Mouse (Mus musculus): ENCODE measurements at regions not wholly inside any gene's neighbourhood (a gene's known extent, or its start where the extent isn't known, plus 50 kb on each side); places are given as distances from the start of the nearest gene placed in this dataset.

DNA sequence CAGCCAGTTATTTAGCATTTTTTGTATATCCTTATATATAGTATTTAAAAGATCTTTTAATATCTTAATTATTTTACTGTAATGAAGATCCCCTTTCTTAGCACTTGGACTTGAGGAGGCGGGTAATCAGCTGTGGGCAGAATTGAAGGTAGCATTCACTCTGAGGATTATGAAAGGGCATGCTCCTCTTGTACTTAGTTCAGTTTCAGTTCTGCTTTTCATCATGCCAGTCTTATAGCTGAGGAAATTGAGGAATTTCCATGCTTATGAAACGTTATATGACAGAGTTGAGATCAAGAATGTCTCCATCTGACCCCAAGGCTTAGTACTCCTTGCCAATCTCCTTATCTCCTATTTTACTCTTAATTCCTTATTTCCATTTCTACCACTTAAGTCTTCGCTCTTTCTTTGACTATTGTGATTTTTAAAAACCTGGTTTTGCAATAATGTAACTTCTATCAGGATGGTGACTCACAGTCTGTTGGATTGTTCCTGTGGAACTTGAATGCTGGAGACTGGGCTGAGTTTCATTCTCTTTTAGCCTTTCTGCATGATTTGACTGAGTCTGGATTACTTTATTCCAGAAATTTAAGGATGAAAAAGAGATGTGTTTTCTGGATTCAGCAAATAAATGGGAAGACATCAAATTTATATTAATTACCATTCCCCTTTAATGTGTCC lies 133.6 kb downstream of the Papss1 start:
- DNase-seq (ENCODE audit: low spot score in 2 of 2): no peak

DNA sequence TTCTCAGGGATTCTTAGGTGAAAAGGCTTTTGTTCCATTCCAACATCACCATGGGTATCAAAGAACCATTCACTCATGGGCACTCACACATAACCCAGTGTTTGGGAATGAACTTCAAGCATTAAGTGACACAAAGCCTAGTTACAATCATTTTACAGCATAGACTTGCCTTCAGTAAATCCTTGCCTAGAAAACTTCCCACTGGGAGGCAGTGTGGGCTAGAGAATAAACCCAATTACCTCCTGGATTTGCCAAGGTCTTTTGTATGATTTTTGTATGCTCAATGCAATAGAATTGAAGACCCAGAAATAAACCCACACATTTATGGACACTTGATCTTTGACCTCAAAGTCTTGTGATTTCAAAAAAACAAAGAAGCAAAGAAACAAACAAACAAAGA lies 138.6 kb downstream of the Papss1 start:
- peak in 1 of 2 experiments; percentile 35 for DNase-seq (ENCODE audit: low spot score in 2 of 2)

DNA sequence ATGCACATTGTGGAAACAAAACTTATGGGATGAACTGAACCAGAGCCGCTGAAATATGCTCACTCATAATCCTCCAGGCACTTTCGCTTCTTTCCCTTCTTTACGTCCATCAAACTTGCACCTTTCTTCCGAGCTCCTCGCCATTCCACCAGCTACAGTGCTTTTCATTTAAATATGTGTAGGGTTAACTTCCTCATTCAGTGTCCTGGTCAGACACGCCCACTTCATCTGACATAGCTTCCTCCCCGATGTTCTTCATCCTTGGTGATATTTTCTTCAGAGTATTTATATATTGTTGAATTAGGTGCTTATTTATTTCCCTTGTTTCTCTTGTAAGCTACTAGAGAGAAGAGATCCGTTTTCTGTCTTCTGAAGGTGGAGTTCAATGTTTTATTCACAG lies 149.0 kb downstream of the Papss1 start:
- no peak for DNase-seq (ENCODE audit: low spot score in 2 of 2)

DNA sequence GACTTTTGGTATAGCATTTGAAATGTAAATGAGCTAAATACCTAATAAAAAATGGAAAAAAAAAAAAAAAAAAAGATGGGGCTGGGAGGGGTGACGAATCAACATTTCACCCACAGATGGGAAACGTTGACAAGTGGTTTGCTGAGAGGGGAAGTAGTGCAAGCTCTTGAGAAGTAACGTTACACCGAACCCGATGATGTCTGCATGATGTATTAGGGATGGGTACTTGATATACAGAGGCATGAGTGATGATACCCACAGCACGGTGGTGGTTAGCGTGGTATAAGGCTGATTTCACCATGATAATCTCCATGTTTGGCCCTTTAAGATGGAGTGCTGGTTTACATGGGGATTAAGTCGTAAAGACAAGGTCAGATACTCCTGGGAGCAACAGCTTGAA lies 154.2 kb downstream of the Papss1 start:
- no peak for DNase-seq (ENCODE audit: low spot score in 2 of 2)

GRCm38 (mm10) chr3:131728618-131729017 lies 164.1 kb downstream of the Papss1 start:
- no peak for DNase-seq (ENCODE audit: low spot score in 2 of 2)

GRCm38 (mm10) chr3:131734226-131734625 lies 169.7 kb downstream of the Papss1 start:
- DNase-seq (ENCODE audit: low spot score in 2 of 2): no peak

GRCm38 (mm10) chr3:131737461-131737860 lies 172.9 kb downstream of the Papss1 start:
- no peak for DNase-seq (ENCODE audit: low spot score in 2 of 2)

- no peak for DNase-seq (ENCODE audit: low spot score in 2 of 2)
These were observed 173.5 kb downstream of the Papss1 start for GRCm38 (mm10) chr3:131737953-131738598.

DNA sequence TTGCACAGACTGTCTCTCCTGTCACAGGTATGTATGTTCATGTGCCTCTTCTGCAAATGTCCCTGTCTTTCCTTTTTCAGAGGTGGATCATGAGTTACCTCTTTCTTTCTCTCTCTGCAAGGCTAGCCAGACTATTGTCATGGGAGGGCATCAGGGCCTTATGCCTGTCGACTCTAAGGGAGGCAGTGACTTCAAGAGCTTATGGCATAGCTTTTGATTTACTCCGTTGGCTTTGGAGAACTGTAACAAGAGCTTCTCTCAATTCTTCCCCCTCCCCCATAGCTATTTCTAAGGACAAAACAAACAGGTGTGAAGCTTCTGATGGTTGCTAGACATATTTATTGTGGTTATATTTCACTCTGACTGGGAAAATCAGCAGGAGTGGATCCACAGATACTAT lies 191.0 kb downstream of the Papss1 start:
- no peak for DNase-seq (ENCODE audit: low spot score in 2 of 2)

- no peak for DNase-seq (ENCODE audit: low spot score in 2 of 2)
These were observed 191.6 kb downstream of the Papss1 start for GRCm38 (mm10) chr3:131756126-131756525.

DNA sequence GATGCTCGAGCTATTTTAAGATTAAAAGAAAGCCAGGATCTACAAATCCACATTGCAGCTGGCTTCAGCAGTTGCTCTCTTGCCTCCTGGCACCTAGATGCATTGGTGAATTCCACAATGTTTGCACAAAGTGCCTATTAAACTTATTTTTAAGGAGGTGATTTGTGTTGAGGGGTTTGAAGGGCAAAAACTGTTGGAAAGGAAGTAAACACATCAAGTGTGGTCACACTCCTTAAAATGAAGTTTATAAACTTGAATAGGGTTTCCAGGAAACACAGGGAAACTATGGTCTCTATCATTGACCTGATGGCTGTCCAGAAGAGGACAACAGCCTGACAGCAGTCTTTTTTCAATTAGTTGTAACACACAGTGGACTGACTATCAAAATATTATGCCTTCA lies 205.4 kb downstream of the Papss1 start:
- no peak for DNase-seq (ENCODE audit: low spot score in 2 of 2)

DNA sequence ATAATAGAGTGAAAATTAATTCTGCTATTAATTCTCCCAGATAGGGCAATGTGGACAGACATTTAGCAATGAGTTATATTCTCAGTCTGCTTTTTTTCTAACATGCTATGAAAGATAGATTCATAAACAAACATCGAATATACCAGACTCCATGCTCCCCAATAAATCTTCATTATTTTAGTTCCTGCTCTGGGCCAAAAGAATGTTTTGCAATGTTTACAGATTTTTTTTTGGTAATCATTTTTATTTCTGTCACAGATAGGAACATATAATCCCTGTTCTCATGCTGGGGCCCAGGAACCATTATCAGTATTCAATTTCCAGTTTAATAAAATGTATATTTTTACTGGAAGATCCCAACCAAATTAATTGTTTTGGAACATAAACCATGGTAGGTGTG lies 205.9 kb downstream of the Papss1 start:
- DNase-seq (ENCODE audit: low spot score in 2 of 2): no peak

- DNase-seq (ENCODE audit: low spot score in 2 of 2): no peak
These were observed 207.4 kb downstream of the Papss1 start for GRCm38 (mm10) chr3:131771863-131772546.

DNA sequence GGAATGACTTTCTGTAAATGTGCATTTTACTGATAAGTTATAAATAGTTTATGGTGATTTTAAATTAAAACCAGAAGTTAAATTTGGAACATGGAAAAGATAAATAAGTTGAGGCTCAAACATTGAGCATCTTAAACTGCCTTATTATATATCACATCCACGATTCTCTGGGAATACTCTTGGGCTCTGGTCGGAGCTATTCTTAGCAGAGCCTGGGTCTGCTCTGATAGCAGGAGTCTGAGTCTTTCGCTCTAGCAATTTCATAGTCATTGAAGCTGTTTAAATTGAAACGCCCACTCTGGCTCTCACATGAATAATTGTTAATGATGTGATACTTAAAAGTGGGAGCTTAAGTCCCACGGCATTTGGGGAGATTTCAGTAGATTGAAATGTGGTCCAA lies 208.0 kb downstream of the Papss1 start:
- no peak for DNase-seq (ENCODE audit: low spot score in 2 of 2)

DNA sequence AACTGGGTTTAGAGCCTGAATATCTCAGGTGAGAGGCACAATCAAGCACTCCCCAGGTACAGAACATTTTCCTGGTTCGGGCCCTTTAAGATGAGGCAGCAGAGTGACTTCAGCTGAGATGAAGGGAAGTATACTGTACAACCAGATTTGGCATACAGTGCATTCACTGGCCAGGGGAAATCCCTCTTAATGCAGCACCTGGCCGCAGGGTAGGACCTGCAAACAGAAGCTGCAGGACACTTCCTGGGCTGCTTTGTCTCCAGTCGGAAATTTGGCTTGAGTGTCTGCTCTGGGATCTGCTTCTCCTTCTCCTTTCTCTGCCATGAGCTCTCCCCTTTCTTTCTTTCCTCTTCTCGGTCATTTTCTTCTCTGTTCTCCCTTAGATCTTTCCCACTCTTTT lies 210.9 kb downstream of the Papss1 start:
- no peak for DNase-seq (ENCODE audit: low spot score in 2 of 2)

DNA sequence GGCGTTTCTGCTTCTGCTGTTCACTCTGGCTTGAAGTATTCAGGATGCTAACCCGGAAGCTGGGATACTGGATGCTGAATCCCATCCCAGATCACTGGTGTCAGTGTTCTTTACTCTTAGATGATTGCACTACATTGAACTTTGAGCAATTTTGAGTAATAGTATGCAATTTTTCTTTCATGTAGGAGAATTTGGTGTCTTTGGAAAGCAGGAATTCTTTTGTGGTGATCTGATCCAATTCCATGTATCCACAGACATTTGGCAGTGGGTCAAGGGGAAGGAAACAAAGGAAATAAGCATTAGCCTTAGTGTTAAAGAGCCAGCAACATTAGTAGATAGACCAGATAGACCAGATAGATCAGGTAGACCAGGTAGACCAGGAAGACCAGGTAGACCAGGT lies 212.1 kb downstream of the Papss1 start:
- DNase-seq (ENCODE audit: low spot score in 2 of 2): no peak

GRCm38 (mm10) chr3:131779803-131780202 lies 215.2 kb downstream of the Papss1 start:
- no peak for DNase-seq (ENCODE audit: low spot score in 2 of 2)

GRCm38 (mm10) chr3:131785524-131785923 lies 221.0 kb downstream of the Papss1 start:
- DNase-seq (ENCODE audit: low spot score in 2 of 2): no peak

DNA sequence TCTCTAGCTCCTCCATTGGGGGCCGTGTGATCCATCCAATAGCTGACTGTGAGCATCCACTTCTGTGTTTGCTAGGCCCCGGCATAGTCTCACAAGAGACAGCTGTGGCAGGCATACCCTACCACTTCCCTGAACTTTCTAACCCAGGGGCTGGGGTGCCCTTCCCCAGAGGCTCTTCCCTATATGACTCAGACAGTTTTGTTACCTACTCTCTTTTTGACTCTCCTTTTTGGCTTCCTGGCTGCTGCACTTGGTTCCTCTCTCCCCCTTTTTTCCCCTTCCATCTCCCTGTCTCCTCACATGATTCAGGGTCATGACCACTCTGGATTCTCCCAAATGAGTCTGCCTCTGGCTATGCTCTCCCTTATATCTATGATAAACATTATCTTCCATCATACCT lies 223.8 kb downstream of the Papss1 start:
- no peak for DNase-seq (ENCODE audit: low spot score in 2 of 2)

DNA sequence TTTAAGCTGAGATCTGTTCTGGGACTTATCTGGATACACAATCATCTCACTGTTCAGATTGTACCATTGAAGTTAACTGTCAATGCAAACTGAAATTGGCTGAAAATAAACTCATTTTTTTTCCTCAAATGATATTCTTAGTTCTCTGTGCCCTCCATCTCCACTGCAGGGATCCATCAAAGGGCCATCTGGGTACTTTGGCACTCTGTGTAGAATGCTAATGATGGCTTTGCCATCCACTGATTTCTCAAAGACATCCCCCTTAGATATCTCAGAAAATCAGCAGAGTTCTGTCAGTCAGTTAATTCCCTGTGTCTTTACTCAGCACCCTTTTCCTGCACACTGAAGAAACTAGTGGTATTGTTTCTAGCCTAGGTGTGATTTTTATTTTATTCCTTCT lies 224.6 kb downstream of the Papss1 start:
- peak in 1 of 2 experiments; percentile 39 for DNase-seq (ENCODE audit: low spot score in 2 of 2)

GRCm38 (mm10) chr3:131794056-131794455 lies 229.5 kb downstream of the Papss1 start:
- DNase-seq (ENCODE audit: low spot score in 2 of 2): no peak

Measured in layer of hippocampus, adult 18-20 months (tissue).